Mouse (Mus musculus): Measurements from ENCODE around the gene Olfr1289.

The Olfr1289 gene

DNA sequence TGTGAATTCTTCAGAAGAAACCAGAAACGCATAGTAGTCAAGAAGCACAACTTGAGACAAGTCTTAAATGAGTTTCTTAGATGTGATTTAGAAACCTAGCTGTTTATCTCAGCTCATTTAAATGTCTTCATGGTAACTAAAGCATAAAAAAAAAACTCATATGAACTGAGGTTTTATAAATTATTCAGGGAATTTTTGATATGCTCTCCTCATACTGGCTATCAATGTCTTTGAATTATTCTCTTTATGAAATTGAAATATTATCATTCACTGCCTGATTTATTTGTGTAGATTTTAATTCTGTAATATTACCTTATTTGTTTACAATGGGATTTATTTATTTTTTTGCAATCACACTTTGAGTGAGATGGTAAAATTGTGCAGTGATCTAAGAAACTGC is at the start of gene Olfr1289:
Olfr1289 (plus strand) TSS at position 301 of the 400 bp plus-strand sequence.
- no peak for DNase-seq

DNA sequence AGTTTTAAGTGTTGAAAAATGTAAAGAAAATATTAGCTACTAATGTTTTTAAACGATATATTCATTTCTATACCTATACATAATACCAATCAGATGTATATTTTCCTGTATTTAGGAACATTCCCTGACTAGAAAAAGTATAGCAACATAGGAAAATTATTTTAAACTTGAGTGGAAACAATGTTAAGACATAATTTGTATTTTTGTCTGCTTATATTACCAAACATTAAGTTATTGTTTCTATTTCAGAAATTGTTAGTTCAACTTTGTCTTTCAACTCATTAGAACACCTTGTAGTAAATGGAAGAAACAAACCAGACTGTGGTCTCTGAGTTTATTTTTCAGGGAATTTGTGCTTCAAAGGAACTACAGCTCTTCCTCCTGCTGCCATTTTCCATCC is 31.8 kb upstream of the Olfr1289 start, which contains the start of gene Olfr1287:
Olfr1287 (plus strand) TSS at position 301 of the 400 bp plus-strand sequence.
- DNase-seq: no peak

DNA sequence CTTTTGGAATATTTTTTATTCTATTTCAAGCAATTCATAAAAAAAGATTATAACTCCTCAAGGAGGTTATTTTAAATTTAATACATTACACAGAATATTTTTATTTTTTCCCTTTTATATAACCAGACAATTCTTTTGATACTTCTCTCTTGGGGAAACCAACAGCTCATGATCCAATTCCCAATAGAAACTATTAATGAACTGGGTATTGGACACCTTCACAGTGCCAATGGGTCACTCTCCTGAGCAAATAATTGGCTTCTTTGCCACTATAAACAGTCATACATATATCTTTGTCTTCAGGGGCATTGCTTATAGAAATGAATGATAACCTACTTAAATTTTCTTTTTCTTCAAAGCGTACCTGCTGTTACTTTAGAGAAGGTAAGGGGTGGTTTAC is 6.8 kb upstream of the Olfr1289 start, which contains the start of gene Olfr1288:
Olfr1288 (plus strand) TSS at position 301 of the 400 bp plus-strand sequence.
- no peak for DNase-seq

DNA sequence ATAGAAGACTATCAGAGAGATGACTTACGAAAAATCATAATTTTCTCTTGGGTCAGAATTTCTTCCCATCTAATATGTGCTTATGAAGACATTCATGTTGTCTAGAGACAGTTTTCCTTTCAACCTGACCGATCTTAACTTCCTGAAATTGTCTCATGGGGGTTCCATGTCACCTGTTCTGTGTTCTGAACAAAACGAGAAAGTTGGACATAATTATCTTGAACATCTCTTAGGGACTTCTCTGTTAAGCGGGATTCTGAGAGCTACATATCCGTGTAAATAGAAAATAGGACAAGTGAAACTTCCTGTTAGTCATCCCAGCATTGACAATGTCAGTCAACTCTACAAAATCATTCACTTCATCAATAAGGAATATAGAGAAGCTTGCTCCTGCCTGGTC is 13.1 kb downstream of the Olfr1289 start, which contains the start of gene Olfr1290:
Olfr1290 (minus strand) TSS at position 101 of the 400 bp plus-strand sequence.
- DNase-seq: no peak

DNA sequence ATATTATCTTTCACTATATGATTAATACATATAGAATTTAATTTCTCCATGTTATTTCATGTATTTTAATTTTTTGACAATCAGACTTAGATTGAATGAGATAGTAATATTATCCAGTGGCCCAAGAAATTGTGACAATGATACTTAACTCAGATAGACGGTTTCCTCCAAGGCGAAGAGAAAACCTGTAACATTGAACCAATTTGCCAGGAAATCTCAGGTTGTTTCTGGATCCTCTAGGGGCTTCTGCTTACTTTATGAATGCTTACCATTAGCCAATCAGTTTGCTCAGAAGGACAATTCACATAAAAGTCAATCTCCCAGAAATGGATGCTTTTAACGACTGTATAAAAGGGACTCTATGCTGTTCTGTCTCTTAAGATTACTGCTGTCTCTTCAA is 16.3 kb downstream of the Olfr1289 start, which contains the start of gene Olfr1291-ps1:
Olfr1291-ps1 (plus strand) TSS at position 301 of the 400 bp plus-strand sequence.
- no peak for DNase-seq

DNA sequence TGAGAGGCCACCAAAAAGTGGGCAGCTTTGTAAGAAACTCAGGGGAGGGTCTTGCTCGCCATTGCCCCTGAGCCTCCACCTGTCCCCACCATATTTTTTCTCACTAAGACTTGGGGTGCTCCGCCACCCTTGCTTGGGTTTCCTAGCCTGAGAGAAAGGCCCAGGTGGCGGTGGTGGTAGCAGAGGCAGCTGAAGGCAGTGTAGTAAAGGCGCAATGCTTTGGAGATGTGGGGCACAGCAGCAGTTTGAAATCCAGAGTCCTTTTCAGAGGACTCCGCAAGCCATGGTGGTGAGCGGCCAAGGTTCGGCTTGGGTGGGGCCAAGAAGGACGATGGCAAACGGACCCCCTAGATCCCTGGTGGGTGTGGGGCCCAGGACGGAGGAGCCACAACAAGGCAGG is 36.8 kb downstream of the Olfr1289 start:
- no peak for DNase-seq

DNA sequence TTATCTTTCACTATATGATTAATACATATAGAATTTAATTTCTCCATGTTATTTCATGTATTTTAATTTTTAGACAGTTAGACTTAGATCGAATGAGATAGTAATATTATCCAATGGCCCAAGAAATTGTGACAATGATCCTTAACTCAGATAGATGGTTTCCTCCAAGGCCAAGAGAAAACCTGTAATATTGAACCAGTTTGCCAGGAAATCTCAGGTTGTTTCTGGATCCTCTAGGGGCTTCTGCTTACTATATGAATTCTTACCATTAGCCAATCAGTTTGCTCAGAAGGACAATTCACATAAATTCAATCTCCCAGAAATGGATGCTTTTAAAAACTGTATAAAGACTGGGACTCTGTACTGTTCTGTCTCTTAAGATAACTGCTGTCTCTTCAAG is 44.3 kb downstream of the Olfr1289 start, which contains the start of gene Olfr1293-ps:
Olfr1293-ps (plus strand) TSS at position 301 of the 400 bp plus-strand sequence.
- no peak for DNase-seq
